Mouse (Mus musculus): Measurements from ENCODE around the gene Hydin. TPM values are rescaled to one million over a fixed set of nuclear protein-coding genes. Genes with fewer than 3 reads are reported as not detected.

Hydin gene
- polyA plus RNA-seq, 1 experiment from 2014 or later, result 0.31 TPM

DNA sequence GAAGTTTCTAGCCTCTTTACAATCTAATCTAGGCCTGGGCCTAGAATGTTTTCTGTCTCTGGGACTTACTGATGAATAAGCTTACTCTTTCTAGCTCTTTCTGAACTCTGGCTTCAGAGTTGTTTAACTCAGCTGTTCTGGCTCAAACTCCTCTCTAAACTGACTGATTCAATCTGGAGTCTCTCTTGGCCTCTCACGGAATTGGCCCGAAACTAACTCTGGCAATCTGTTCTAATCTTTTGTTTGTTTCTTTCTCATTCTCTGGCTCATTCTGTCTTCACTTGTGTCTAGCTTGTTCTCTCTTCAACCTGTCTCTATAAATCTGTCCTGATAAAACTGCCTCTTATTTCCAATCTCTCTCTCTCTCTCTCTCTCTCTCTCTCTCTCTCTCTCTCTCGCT lies 137.7 kb downstream of the Hydin start:
- Histone ChIP-seq H3K36me3 (ENCODE audit: poor library complexity, severe bottlenecking) (no peaks in the 10 kb centered on the region), H3K27ac (no peak overlapping the region), H3K4me1 (no peaks in the 10 kb centered on the region), H3K27me3 (no peaks in the 10 kb centered on the region), H3K4me2 (no peak overlapping the region), H3K4me3 (no peak overlapping the region), H3K9me3 (replicated peaks) (no peaks in the 10 kb centered on the region), H3K9ac (no peak overlapping the region)
- ATAC-seq, result no peak
- 83% methylated on average over 3 of the region's 3 CpGs for WGBS

DNA sequence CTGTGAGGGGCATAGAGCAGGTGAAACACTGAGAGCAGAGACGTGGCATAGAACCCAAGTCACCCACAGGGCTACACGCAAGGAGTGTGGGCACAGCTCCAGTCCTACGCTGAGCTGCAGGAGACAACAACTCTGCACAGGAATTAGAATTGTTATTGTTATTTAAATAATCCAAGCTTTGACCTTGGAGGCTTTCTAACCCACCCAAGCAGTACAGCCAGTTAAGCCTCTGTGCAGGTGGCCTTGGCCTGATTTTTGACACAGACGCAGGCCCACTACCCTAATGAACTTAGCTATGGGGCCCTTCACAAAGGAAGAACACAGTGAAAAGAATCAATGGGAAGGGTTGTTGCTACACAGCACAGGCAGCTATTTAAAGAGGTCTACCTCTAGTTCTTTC lies 148.3 kb downstream of the Hydin start:
- Histone ChIP-seq H3K36me3 (ENCODE audit: poor library complexity, severe bottlenecking) (no peaks in the 10 kb centered on the region), H3K4me1 (0 out of 2 replicates have a peak, but pooled peaks cover 5% of the 10 kb centered on the region), H3K27ac (no peak overlapping the region), H3K27me3 (no peaks in the 10 kb centered on the region; the same call in 1 of the 2 replicates), H3K9ac (no peak overlapping the region), H3K9me3 (replicated peaks) (no peaks in the 10 kb centered on the region), H3K4me3 (no peak overlapping the region), H3K4me2 (no peak overlapping the region)
- WGBS, result 34% methylated on average over 4 of the region's 4 CpGs
- no peak for ATAC-seq

DNA sequence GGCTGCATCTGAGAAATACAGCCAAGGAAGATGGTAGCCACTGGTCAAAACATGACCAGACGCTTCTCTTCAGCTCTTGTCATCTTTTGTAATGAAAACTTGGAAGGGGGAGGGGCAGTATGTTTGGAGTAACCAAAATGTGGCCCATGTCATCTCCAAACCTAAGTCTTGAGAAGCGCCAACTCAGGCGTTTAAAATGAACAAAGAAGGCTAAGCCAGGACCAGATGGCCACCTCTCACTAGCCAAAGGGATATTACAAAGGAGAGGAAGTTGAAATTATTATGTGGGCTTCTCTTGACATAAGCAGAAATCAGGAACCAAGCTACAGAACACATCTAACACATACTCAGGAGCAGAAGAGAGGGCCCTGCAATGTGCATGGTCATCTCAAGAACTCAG lies 150.2 kb downstream of the Hydin start:
- no peaks in the 10 kb centered on the region; the same call in 1 of the 2 replicates for H3K27me3 ChIP-seq

DNA sequence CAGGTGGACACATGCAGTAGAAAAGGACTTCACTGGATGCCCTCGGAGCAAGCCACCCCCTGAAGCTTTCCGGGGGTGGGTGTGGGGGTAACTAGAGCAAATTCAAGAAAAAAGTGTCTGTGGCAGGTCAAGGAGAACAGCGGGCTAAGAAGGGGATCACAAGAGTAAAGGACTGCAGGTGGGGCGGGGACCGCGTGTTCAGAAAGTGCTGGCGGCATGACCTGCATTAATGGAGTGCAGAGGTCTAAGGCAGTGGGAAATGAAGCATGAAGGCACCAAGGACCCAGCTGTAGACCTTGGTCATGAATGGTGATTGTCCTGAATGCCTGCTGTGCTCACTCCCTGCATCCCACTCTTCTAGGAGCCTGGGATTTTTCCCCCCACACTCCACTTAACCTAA lies 151.0 kb downstream of the Hydin start:
- no peak overlapping the region for H3K4me3 ChIP-seq
- no peaks in the 10 kb centered on the region; the same call in 1 of the 2 replicates for H3K27me3 ChIP-seq
- H3K36me3 ChIP-seq (ENCODE audit: poor library complexity, severe bottlenecking), result no peaks in the 10 kb centered on the region
- no peak for ATAC-seq
- no peaks in the 10 kb centered on the region for H3K9me3 ChIP-seq (replicated peaks)
- WGBS, result 87% methylated on average over 7 of the region's 7 CpGs
- H3K4me2 ChIP-seq, result no peak overlapping the region
- H3K4me1 ChIP-seq, result 0 out of 2 replicates have a peak, but pooled peaks cover 5% of the 10 kb centered on the region
- H3K27ac ChIP-seq, result no peak overlapping the region
- H3K9ac ChIP-seq, result no peak overlapping the region

More for the DNA sequence above, 150.2 kb downstream of the Hydin start:
- H3K27ac ChIP-seq, result no peak overlapping the region
- H3K36me3 ChIP-seq (ENCODE audit: poor library complexity, severe bottlenecking), result no peaks in the 10 kb centered on the region
- ATAC-seq, result no peak
- H3K4me2 ChIP-seq, result no peak overlapping the region
- 0 out of 2 replicates have a peak, but pooled peaks cover 5% of the 10 kb centered on the region for H3K4me1 ChIP-seq
- H3K9me3 ChIP-seq (replicated peaks), result no peaks in the 10 kb centered on the region
- no peak overlapping the region for H3K9ac ChIP-seq
- H3K4me3 ChIP-seq, result no peak overlapping the region
- WGBS, result 89% methylated on average over 3 of the region's 3 CpGs

DNA sequence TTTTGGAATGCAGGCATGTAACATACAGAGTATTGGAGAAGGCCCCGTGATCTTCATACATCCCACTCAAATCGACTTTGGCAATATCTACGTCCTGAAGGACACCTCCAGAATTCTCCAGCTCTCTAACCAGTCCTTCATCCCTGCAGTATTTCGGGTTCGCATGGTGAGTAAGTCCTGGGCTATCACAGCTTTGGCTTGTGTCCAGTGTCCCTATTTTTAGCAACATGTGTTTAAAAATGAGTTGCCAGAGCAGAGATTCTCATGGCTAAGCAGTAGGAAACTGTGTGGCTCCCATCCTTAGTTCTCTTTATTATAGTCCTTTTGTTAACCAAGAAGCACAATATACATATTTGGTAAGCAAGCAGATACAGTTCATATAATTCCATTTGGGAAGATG lies 152.9 kb downstream of the Hydin start:
- H3K36me3 ChIP-seq (ENCODE audit: poor library complexity, severe bottlenecking), result no peaks in the 10 kb centered on the region
- no peak for ATAC-seq
- WGBS, result 91% methylated on average over 5 of the region's 5 CpGs
- 0 out of 2 replicates have a peak, but pooled peaks cover 5% of the 10 kb centered on the region for H3K4me1 ChIP-seq
- no peaks in the 10 kb centered on the region for H3K9me3 ChIP-seq (replicated peaks)
- H3K4me3 ChIP-seq, result no peak overlapping the region
- H3K4me2 ChIP-seq, result no peak overlapping the region
- H3K27me3 ChIP-seq, result no peaks in the 10 kb centered on the region; the same call in 1 of the 2 replicates
- no peak overlapping the region for H3K9ac ChIP-seq
- H3K27ac ChIP-seq, result no peak overlapping the region

DNA sequence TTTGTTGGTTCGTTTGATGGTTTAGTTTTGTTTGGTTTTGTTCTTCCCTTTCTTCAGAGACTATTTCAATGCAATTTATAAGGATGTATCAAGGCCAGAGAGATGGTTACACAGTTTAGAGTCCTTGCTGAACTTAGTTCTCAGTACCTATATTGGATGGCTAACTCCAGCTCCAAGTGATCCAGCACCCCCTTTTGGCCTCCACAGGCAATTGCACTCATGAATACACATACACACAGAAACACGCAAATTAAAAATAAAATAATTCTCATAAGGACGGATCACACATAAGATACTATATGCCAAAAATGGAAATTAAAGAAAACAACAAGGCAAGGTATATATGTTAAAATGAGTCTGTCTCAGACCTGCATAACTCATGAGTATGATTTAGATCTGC lies 153.4 kb downstream of the Hydin start:
- WGBS, result 96% methylated on average over 3 of the region's 3 CpGs
- Histone ChIP-seq H3K4me2 (no peak overlapping the region), H3K27ac (no peak overlapping the region), H3K9me3 (replicated peaks) (no peaks in the 10 kb centered on the region), H3K4me1 (0 out of 2 replicates have a peak, but pooled peaks cover 2% of the 10 kb centered on the region), H3K27me3 (no peaks in the 10 kb centered on the region), H3K9ac (no peak overlapping the region), H3K36me3 (ENCODE audit: poor library complexity, severe bottlenecking) (no peaks in the 10 kb centered on the region), H3K4me3 (no peak overlapping the region)
- ATAC-seq, result no peak

DNA sequence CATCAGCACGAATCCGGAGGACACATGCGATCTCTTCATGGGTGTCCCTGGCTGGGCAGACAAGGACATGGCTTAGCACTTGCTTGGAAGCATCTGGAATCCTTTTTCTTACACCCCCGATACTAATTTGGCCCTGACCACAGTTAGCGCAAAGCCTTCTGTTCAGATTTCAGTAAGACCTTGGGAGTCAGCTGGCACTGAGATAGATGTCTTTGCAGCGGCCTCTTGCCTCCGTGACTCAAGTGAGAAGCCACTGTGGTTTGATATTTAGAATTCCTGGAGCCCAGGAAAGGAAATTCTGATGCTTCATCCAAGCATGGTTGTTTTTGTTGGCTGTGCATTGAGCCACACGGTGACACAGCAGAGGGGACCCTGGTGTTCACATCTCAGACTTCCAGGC lies 157.4 kb downstream of the Hydin start:
- no peak for ATAC-seq
- Histone ChIP-seq H3K27ac (no peak overlapping the region), H3K36me3 (ENCODE audit: poor library complexity, severe bottlenecking) (no peaks in the 10 kb centered on the region), H3K27me3 (no peaks in the 10 kb centered on the region), H3K4me1 (no peaks in the 10 kb centered on the region), H3K9ac (no peak overlapping the region), H3K4me2 (no peak overlapping the region), H3K4me3 (no peak overlapping the region), H3K9me3 (replicated peaks) (no peaks in the 10 kb centered on the region)
- whole genome bisulfite sequencing, result 87% methylated on average over 8 of the region's 8 CpGs

DNA sequence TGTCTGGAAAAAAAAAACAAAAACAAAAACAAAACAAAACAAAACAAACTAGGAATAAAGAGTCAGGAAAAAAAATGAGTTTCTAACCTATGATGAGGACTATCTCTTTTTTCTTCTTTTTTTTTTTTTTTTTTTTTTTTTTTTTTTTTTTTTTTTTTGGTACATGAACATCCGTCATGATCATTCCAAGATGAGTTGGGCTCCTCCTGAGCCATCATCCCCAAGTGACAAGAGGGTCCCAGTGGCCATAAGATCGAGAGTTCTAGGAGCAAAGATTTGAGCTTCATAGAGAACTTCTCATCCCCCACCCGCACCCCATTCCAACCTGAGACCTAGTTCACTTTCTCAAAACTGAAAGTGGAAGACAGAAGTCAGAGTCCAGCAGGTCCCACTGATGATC lies 164.6 kb downstream of the Hydin start:
- Histone ChIP-seq H3K36me3 (ENCODE audit: poor library complexity, severe bottlenecking) (no peaks in the 10 kb centered on the region), H3K9me3 (replicated peaks) (no peaks in the 10 kb centered on the region), H3K4me1 (no peaks in the 10 kb centered on the region), H3K4me2 (no peak overlapping the region), H3K9ac (no peak overlapping the region), H3K27ac (no peak overlapping the region), H3K27me3 (no peaks in the 10 kb centered on the region), H3K4me3 (no peak overlapping the region)
- ATAC-seq, result no peak
- WGBS, result 94% methylated on average over 3 of the region's 3 CpGs

DNA sequence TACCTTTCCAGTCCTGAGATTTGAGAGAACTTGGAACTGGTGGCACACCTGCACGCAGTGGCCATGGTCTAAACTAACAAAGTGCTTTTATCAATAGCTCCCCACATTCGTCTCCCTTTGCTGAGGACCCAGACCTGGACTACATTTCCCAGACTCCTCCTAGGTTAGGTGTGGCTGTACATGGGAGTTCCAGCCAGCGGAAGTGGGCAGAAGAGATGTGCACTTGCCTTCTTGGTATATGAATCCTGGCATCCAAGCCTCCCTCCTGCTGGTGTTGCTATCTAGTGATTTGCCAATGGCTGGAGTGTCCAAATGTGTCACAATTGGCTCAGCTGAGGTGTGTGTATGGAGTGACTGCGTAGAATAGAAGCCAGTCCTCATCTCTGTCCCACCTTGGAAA lies 173.8 kb downstream of the Hydin start:
- Histone ChIP-seq H3K4me2 (no peak overlapping the region), H3K4me3 (no peak overlapping the region), H3K9ac (no peak overlapping the region), H3K4me1 (no peaks in the 10 kb centered on the region), H3K36me3 (ENCODE audit: poor library complexity, severe bottlenecking) (no peaks in the 10 kb centered on the region), H3K9me3 (replicated peaks) (no peaks in the 10 kb centered on the region), H3K27ac (no peak overlapping the region), H3K27me3 (no peaks in the 10 kb centered on the region)
- 79% methylated on average over 4 of the region's 4 CpGs for WGBS
- ATAC-seq, result no peak

DNA sequence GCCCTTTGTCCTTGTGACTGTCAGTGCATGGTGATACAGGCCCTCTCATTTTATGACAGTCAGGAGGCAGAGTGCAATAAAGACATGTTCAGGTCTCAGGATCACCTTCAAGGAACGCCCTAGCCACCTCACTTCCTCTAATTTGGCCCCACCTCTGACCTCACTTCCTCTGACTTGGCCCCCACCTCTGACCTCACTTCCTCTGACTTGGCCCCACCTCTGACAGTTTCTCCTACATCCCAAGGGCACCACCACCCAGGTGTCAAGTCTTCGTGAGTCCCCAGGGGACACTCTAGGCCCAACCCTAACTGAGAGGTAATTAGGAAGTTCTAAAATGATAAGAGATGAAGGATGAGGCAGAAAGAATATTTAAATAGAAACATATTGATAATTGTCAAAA lies 177.5 kb downstream of the Hydin start:
- Histone ChIP-seq H3K36me3 (ENCODE audit: poor library complexity, severe bottlenecking) (no peaks in the 10 kb centered on the region), H3K27me3 (no peaks in the 10 kb centered on the region), H3K4me2 (no peak overlapping the region), H3K27ac (no peak overlapping the region), H3K9me3 (replicated peaks) (no peaks in the 10 kb centered on the region), H3K4me3 (no peak overlapping the region), H3K4me1 (no peaks in the 10 kb centered on the region), H3K9ac (no peak overlapping the region)
- 92% methylated on average over 2 of the region's 2 CpGs for WGBS
- no peak for ATAC-seq

DNA sequence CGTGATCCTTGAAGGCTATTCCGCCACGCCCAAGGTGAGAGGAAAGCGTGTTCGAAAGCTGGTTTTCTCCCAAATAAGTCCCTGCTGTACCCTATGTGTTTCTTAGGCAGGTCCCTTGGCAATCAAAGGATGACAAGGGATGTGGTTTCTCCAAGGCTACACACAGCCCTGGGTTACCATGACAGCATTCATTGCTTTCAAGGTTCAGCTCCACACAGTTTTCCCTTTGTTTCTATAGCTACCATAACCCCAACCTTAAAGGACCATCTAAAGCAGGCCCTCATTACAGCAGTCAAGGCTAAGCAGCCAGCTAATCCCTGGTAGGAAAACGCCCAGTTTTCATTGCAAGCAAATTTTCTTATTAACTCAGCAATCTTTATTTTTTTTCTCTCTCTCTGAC lies 183.7 kb downstream of the Hydin start:
- Histone ChIP-seq H3K9ac (no peak overlapping the region), H3K27me3 (no peaks in the 10 kb centered on the region), H3K4me2 (no peak overlapping the region), H3K36me3 (ENCODE audit: poor library complexity, severe bottlenecking) (no peaks in the 10 kb centered on the region), H3K27ac (no peak overlapping the region), H3K4me1 (no peaks in the 10 kb centered on the region), H3K9me3 (replicated peaks) (no peaks in the 10 kb centered on the region), H3K4me3 (no peak overlapping the region)
- 77% methylated on average over 6 of the region's 6 CpGs for whole genome bisulfite sequencing
- no peak for ATAC-seq

DNA sequence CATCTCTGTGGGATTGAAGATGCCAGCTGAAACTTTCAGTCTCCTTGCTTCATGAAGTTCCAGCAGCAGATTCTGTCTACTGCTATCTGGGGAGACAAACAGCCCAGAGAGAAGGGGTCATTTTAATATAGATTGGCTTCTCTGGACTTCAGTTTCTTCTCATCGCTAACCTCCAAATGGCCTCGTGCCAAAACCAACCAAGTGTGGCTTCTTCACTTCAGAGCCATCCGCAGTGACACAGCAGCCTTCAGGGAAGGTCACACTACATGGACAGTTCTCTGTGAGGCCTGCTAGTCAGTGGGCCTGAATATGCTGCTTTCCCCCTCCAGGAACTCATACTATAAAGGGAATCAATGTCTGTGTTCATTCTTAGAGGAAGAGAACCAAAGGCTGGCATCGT lies 187.7 kb downstream of the Hydin start:
- no peak overlapping the region for H3K9ac ChIP-seq
- no peaks in the 10 kb centered on the region for H3K36me3 ChIP-seq (ENCODE audit: poor library complexity, severe bottlenecking)
- H3K4me2 ChIP-seq, result no peak overlapping the region
- WGBS, result 92% methylated on average over 4 of the region's 4 CpGs
- no peaks in the 10 kb centered on the region for H3K27me3 ChIP-seq
- H3K4me3 ChIP-seq, result no peak overlapping the region
- H3K4me1 ChIP-seq, result no peaks in the 10 kb centered on the region
- H3K9me3 ChIP-seq (replicated peaks), result no peaks in the 10 kb centered on the region
- no peak overlapping the region for H3K27ac ChIP-seq
- ATAC-seq, result no peak

DNA sequence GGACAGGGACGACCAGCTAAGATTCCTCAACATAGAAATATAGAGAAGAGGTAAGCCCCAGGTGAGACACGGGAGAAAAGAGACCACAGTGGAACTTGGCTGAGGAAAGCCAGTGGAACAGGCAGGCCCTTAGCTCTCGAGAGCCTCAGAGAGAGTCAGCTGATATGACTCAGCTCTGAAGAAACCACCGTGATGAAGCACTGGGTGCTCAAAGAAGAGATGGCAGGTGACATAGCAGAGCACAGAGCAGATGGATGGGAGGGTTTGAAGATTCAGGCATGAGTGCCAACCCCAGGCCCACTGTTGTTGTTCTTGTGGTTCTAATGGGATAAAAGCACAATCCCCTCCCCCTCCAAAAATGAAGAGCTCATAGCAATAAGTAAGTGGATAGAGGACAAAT lies 190.6 kb downstream of the Hydin start:
- no peak for ATAC-seq
- Histone ChIP-seq H3K4me1 (no peaks in the 10 kb centered on the region), H3K4me3 (no peak overlapping the region), H3K27ac (no peak overlapping the region), H3K36me3 (ENCODE audit: poor library complexity, severe bottlenecking) (no peaks in the 10 kb centered on the region), H3K9ac (no peak overlapping the region), H3K27me3 (no peaks in the 10 kb centered on the region), H3K9me3 (replicated peaks) (no peaks in the 10 kb centered on the region), H3K4me2 (no peak overlapping the region)
- WGBS, result 89% methylated on average over 4 of the region's 4 CpGs

Data from forebrain, embryonic 13.5 days (tissue).